Mouse (Mus musculus) adrenal gland, adult 2 months (tissue): Measurements from ENCODE around the gene Hoxd9. TPM values are rescaled to one million over a fixed set of nuclear protein-coding genes. Genes with fewer than 3 reads are reported as not detected.

Source experiments
- DNase-seq: peaks from one replicate; pipeline ENCODE4 v3.0.0; 2021
- microRNA-seq, 2 experiments: library from miRNA; unstranded; fragments of <30 nt; microRNA quantifications; one replicate each; pipeline ENCODE4 v1.2.0; 2021
- polyA plus RNA-seq: library from polyadenylated mRNA; depleted of rRNA; stranded (reverse); fragments of >200 nt; gene quantifications from 2 replicates; pipeline ENCODE4 v1.2.3, GENCODE M21; 2012; rRNA removed
- total RNA-seq, 2 experiments: library from RNA; stranded (reverse); gene quantifications; 2 replicates each; pipeline ENCODE4 v1.2.3; 2021

Hoxd9 gene
- total and polyA plus RNA-seq, 3 experiments, result 3.3 to 7.8 (median 6.5) TPM

DNA sequence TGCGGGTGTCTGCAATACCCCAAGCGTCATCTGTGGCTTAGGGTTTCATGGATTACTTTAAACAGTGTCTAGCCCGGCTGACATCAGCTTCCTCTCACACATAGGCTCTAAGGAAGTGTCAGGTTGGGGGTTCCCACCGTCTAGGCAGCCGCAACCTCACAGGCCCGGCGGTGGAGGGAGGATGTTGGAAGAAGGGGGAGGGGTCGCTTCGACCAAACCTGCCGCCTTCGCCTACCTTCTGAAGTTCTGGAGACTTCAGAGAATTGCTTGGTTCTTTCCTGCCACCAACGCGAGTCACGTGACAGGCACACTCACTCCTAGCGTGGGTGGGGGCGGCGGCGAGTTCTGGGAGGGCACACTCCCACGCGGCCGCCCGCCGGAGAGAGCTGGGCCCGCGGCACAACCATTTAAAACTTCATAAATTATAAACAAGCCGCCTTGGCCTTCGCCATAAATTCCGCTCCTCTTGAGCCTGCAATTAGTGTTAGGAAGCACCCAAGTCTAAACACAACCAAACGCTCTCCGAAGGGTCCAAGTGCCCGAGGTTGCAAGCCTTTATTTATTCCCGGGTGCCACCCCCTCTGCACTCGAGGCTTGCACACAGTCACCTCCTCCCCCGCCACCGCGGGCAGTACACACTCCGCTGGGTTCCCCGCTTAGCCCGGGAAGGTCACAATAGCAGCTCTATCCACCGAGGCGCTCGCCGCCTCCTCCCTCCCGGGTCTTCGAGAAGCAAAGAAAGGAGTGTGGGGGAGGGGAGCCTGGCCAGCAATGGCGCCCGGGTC lies 52.0 kb downstream of the Hoxd9 start:
- DNase-seq, result peak; percentile 57

Small RNA genes within 50 kb of the gene (microRNA-seq; reads per million reads assigned to microRNA genes)
- 0 reads per million in 2 experiments for gene Gm44463
- gene Mir10b, result 16,505 to 18,820 reads per million in 2 experiments

Other genes with a start within 250 kb of the Hoxd9 start
- gene Lnpk, start 118.3 kb upstream of the Hoxd9 start, total RNA-seq, result 10 to 100 TPM; 12.0 to 13.5 TPM
- 4.6 and 6.4 TPM in 2 replicates for gene Lnpk, start 118.3 kb upstream of the Hoxd9 start, polyA plus RNA-seq
- gene Evx2, start 38.2 kb upstream of the Hoxd9 start, total RNA-seq, result not detected
- not detected in 2 replicates for gene Evx2, start 38.2 kb upstream of the Hoxd9 start, polyA plus RNA-seq
- gene Hoxd13, start 29.4 kb upstream of the Hoxd9 start, total RNA-seq, result not detected
- not detected in 2 replicates for gene Hoxd13, start 29.4 kb upstream of the Hoxd9 start, polyA plus RNA-seq
- not detected for gene Hoxd12, start 22.7 kb upstream of the Hoxd9 start, total RNA-seq
- not detected in 2 replicates for gene Hoxd12, start 22.7 kb upstream of the Hoxd9 start, polyA plus RNA-seq
- gene Hoxd11, start 18.2 kb upstream of the Hoxd9 start, total RNA-seq, result not detected
- not detected in 2 replicates for gene Hoxd11, start 18.2 kb upstream of the Hoxd9 start, polyA plus RNA-seq
- not detected for gene Hoxd10, start 5.8 kb upstream of the Hoxd9 start, total RNA-seq
- gene Hoxd10, start 5.8 kb upstream of the Hoxd9 start, polyA plus RNA-seq, result not detected in 2 replicates
- gene Hoxd8, start 6.9 kb downstream of the Hoxd9 start, total RNA-seq, result 10 to 100 TPM; 27.9 to 34.7 TPM
- gene Hoxd8, start 6.9 kb downstream of the Hoxd9 start, polyA plus RNA-seq, result 19.7 and 52.7 TPM in 2 replicates
- 1 to 10 TPM in 1 of 2 experiments, under 1 TPM in 1; 0.62 to 1.0 TPM for gene Hoxd3, start 14.2 kb downstream of the Hoxd9 start, total RNA-seq
- 10.6 and 11.1 TPM in 2 replicates for gene Hoxd3, start 14.2 kb downstream of the Hoxd9 start, polyA plus RNA-seq
- gene Hoxd4, start 14.2 kb downstream of the Hoxd9 start, total RNA-seq, result 10 to 100 TPM; 16.7 to 19.3 TPM
- 72.3 and 92.5 TPM in 2 replicates for gene Hoxd4, start 14.2 kb downstream of the Hoxd9 start, polyA plus RNA-seq
- gene Gm28230, start 29.0 kb downstream of the Hoxd9 start, total RNA-seq, result 1 to 10 TPM; 1.3 to 2.5 TPM
- 1.3 and 2.7 TPM in 2 replicates for gene Gm28230, start 29.0 kb downstream of the Hoxd9 start, polyA plus RNA-seq
- not detected for gene Hoxd1, start 65.3 kb downstream of the Hoxd9 start, total RNA-seq
- not detected in 2 replicates for gene Hoxd1, start 65.3 kb downstream of the Hoxd9 start, polyA plus RNA-seq
- 10 to 100 TPM; 73.3 to 90.3 TPM for gene Mtx2, start 128.1 kb downstream of the Hoxd9 start, total RNA-seq
- gene Mtx2, start 128.1 kb downstream of the Hoxd9 start, polyA plus RNA-seq, result 153 and 169 TPM in 2 replicates